15 mouse cellular contexts compared by ENCODE assay signal in genomic region chr15:78850059-78850824, GRCm38 (mm10). TPM values are rescaled to one million over a fixed set of nuclear protein-coding genes. Genes with fewer than 3 reads are reported as not detected.
DNase-seq lines count a peak whose midpoint lies in the region; ATAC-seq and TF ChIP-seq lines count a peak whose summit lies in the region.
"Had no signal": no experiment of that assay in that cellular context is flagged by ENCODE, and none has a peak within 500 bp of the region (broad histone marks: within the 10 kb centered on the region; RNA-seq: fewer than 3 reads in every experiment).

No protein-coding gene starts in this region.

- no peaks in the 10 kb centered on the region for H3K9me3 ChIP-seq in heart, embryonic 14.5 days (ENCODE audit: control insufficient read depth, low read length)
- H3K9me3 ChIP-seq in heart, embryonic 11.5 days (replicated peaks; ENCODE audit: control insufficient read depth, low read length), result no peaks in the 10 kb centered on the region
- H3K9me3 ChIP-seq in intestine, embryonic 15.5 days, result no peaks in the 10 kb centered on the region
- H3K9me3 ChIP-seq in stomach, embryonic 16.5 days (replicated peaks; ENCODE audit: control insufficient read depth, low read length), result no peaks in the 10 kb centered on the region
- H3K9me3 ChIP-seq: embryonic facial prominence, embryonic 15.5 days; forebrain, embryonic 15.5 days had no signal

- H3K4me2 ChIP-seq in heart, embryonic 14.5 days (ENCODE audit: low read length), result no peak overlapping the region
- H3K4me2 ChIP-seq in heart, embryonic 11.5 days, result no peak overlapping the region
- peak overlapping the region; percentile 24; the same call in 1 of the 2 replicates for H3K4me2 ChIP-seq in intestine, embryonic 15.5 days (replicated peaks)
- no peak overlapping the region for H3K4me2 ChIP-seq in stomach, embryonic 16.5 days (ENCODE audit: low read depth, low read length)
- H3K4me2 ChIP-seq: embryonic facial prominence, embryonic 15.5 days; forebrain, embryonic 15.5 days had no signal

- TF ChIP-seq CTCF in left cerebral cortex, adult 2 months (IDR thresholded peaks at IDR 0.05), result no peak

- WGBS in heart, embryonic 14.5 days, result 63% methylated on average over 15 of the region's 15 CpGs
- 64% methylated on average over 14 of the region's 15 CpGs for WGBS in heart, embryonic 11.5 days (ENCODE audit: insufficient replicate concordance)
- WGBS in intestine, embryonic 15.5 days, result 50% methylated on average over 15 of the region's 15 CpGs
- WGBS in stomach, embryonic 16.5 days, result 47% methylated on average over 15 of the region's 15 CpGs

- H3K4me1 ChIP-seq in heart, embryonic 14.5 days (ENCODE audit: control insufficient read depth in 2 of 2, insufficient read depth in 2 of 2, low read length in 2 of 2), result peaks cover 23 to 34% of the 10 kb centered on the region in 2 experiments
- H3K4me1 ChIP-seq in heart, embryonic 11.5 days (ENCODE audit: control insufficient read depth, insufficient read depth, low read length), result peaks cover 38% of the 10 kb centered on the region
- H3K4me1 ChIP-seq in intestine, embryonic 15.5 days (replicated peaks), result peaks cover 58% of the 10 kb centered on the region
- H3K4me1 ChIP-seq in stomach, embryonic 16.5 days (ENCODE audit: control insufficient read depth, insufficient read depth, low read length), result peaks cover 44% of the 10 kb centered on the region

- intact Hi-C loops in left cerebral cortex, adult 2 months (cut with DNase I), result no loop called here
- intact Hi-C loops in left cerebral cortex, postnatal 14 days (cut with DNase I), result no loop called here

- H3K4me3 ChIP-seq in heart, embryonic 14.5 days (ENCODE audit: control insufficient read depth in 1 of 2, insufficient read depth in 1 of 2, low read depth in 1 of 2, low read length in 2 of 2), result no peak overlapping the region
- H3K4me3 ChIP-seq in heart, embryonic 11.5 days (ENCODE audit: low read depth, low read length), result no peak overlapping the region
- no peak overlapping the region for H3K4me3 ChIP-seq in left cerebral cortex, adult 2 months
- no peak overlapping the region for H3K4me3 ChIP-seq in intestine, embryonic 15.5 days (replicated peaks)
- no peak overlapping the region for H3K4me3 ChIP-seq in stomach, embryonic 16.5 days (replicated peaks; ENCODE audit: low read length)
- H3K4me3 ChIP-seq: embryonic facial prominence, embryonic 15.5 days; forebrain, embryonic 15.5 days had no signal

- no peak overlapping the region for H3K27ac ChIP-seq in heart, embryonic 14.5 days (replicated peaks in 1 of 2; ENCODE audit: control insufficient read depth in 1 of 2, insufficient read depth in 1 of 2, low read depth in 2 of 2, low read length in 2 of 2)
- H3K27ac ChIP-seq in heart, embryonic 11.5 days (ENCODE audit: low read depth, low read length), result no peak overlapping the region
- H3K27ac ChIP-seq in left cerebral cortex, adult 2 months, result peak overlapping the region; percentile 50; the same call in 1 of the 2 replicates
- H3K27ac ChIP-seq in intestine, embryonic 15.5 days, result peak overlapping the region; percentile 84
- peak overlapping the region; percentile 91 for H3K27ac ChIP-seq in stomach, embryonic 16.5 days (ENCODE audit: low read length)
- H3K27ac ChIP-seq: embryonic facial prominence, embryonic 15.5 days; forebrain, embryonic 15.5 days had no signal

- H3K36me3 ChIP-seq in heart, embryonic 14.5 days (ENCODE audit: control insufficient read depth, insufficient read depth, low read length), result peaks cover 39% of the 10 kb centered on the region
- H3K36me3 ChIP-seq in heart, embryonic 11.5 days (ENCODE audit: control insufficient read depth, insufficient read depth, low read length), result no peaks in the 10 kb centered on the region; the same call in 1 of the 2 replicates
- H3K36me3 ChIP-seq in intestine, embryonic 15.5 days, result peaks cover 18% of the 10 kb centered on the region
- peaks cover 12% of the 10 kb centered on the region; the same call in 1 of the 2 replicates for H3K36me3 ChIP-seq in stomach, embryonic 16.5 days (ENCODE audit: control insufficient read depth, insufficient read depth, low read length)
- H3K36me3 ChIP-seq: forebrain, embryonic 15.5 days had no signal

- 0 out of 2 replicates have a peak, but pooled peaks have one; percentile 0 for ATAC-seq in heart, embryonic 14.5 days (ENCODE audit: insufficient number of reproducible peaks, insufficient read depth, low FRiP score, low read depth)
- ATAC-seq in heart, embryonic 11.5 days (replicated peaks; ENCODE audit: insufficient number of reproducible peaks, low FRiP score, low TSS enrichment), result no peak
- ATAC-seq in intestine, embryonic 15.5 days, result peak; percentile 81
- ATAC-seq in stomach, embryonic 16.5 days (ENCODE audit: insufficient read depth, low FRiP score), result peak; percentile 80
- ATAC-seq: forebrain, embryonic 15.5 days; midbrain, embryonic 16.5 days had no signal

- no peak for DNase-seq in left cerebral cortex, adult 2 months (ENCODE audit: extremely low spot score in 1 of 2, low spot score in 2 of 2)
- no peak for DNase-seq in left cerebral cortex, postnatal 14 days (ENCODE audit: low spot score in 2 of 2)
- DNase-seq in spleen, postnatal 4 days (ENCODE audit: low spot score in 2 of 2), result no peak
- DNase-seq in ovary, postnatal 10 days (ENCODE audit: low spot score), result no peak
- DNase-seq: cerebellum, adult 9-11 months; thymus, postnatal 14 days had no signal

- H3K9ac ChIP-seq in heart, embryonic 14.5 days (ENCODE audit: low read length), result no peak overlapping the region
- H3K9ac ChIP-seq in heart, embryonic 11.5 days (ENCODE audit: low read depth, low read length), result no peak overlapping the region
- H3K9ac ChIP-seq in intestine, embryonic 15.5 days, result peak overlapping the region; percentile 10; the same call in 1 of the 2 replicates
- peak overlapping the region; percentile 39; the same call in 1 of the 2 replicates for H3K9ac ChIP-seq in stomach, embryonic 16.5 days (ENCODE audit: low read length)
- H3K9ac ChIP-seq: embryonic facial prominence, embryonic 15.5 days; forebrain, embryonic 15.5 days had no signal

- H3K27me3 ChIP-seq in heart, embryonic 14.5 days (ENCODE audit: control insufficient read depth, insufficient read depth, low read length), result no peaks in the 10 kb centered on the region
- 0 out of 2 replicates have a peak, but pooled peaks cover 2% of the 10 kb centered on the region for H3K27me3 ChIP-seq in heart, embryonic 11.5 days (ENCODE audit: control insufficient read depth, insufficient read depth, low read length)
- H3K27me3 ChIP-seq in intestine, embryonic 15.5 days (replicated peaks), result no peaks in the 10 kb centered on the region
- H3K27me3 ChIP-seq in stomach, embryonic 16.5 days (ENCODE audit: control insufficient read depth, insufficient read depth, low read length), result no peaks in the 10 kb centered on the region
- H3K27me3 ChIP-seq: embryonic facial prominence, embryonic 15.5 days; forebrain, embryonic 15.5 days had no signal

RNA-seq across cellular contexts. Expression of gene Lgals2, which starts 5.1 kb away (rescaled TPM):
- polyA plus RNA-seq in heart, embryonic 14.5 days (2014; fragmentation: Nextera tagmentation; extraction: Ambion mirVana), result not detected in 2 replicates
- 0.49 TPM in 1 of 2 replicates, not detected in the other for polyA plus RNA-seq in heart, embryonic 11.5 days (2014; fragmentation: Nextera tagmentation; extraction: Ambion mirVana)
- total RNA-seq in left cerebral cortex, adult 2 months (2021), result not detected
- total RNA-seq in left cerebral cortex, postnatal 14 days (2021), result not detected
- 1,110 and 1,149 TPM in 2 replicates for polyA plus RNA-seq in intestine, embryonic 15.5 days (2015; fragmentation: Nextera tagmentation; extraction: Ambion mirVana)
- 86.6 and 122 TPM in 2 replicates for polyA plus RNA-seq in stomach, embryonic 16.5 days (2015; fragmentation: Nextera tagmentation; extraction: Ambion mirVana)
- total RNA-seq: gastrocnemius, postnatal 4 days; left cerebral cortex, postnatal 36 days had no signal
- polyA plus RNA-seq: forebrain, embryonic 15.5 days; midbrain, embryonic 16.5 days had no signal

RNA-seq across cellular contexts. Expression of gene Cdc42ep1, which starts 7.8 kb away (rescaled TPM):
- 29.0 and 30.1 TPM in 2 replicates for polyA plus RNA-seq in heart, embryonic 14.5 days (2014; fragmentation: Nextera tagmentation; extraction: Ambion mirVana)
- 24.1 and 29.7 TPM in 2 replicates for polyA plus RNA-seq in heart, embryonic 11.5 days (2014; fragmentation: Nextera tagmentation; extraction: Ambion mirVana)
- total RNA-seq in left cerebral cortex, adult 2 months (2021), result 10 to 100 TPM; 10.6 to 13.1 TPM
- 10 to 100 TPM in 1 of 2 experiments, 1 to 10 TPM in 1; 6.5 to 11.0 TPM for total RNA-seq in left cerebral cortex, postnatal 14 days (2021)
- polyA plus RNA-seq in intestine, embryonic 15.5 days (2015; fragmentation: Nextera tagmentation; extraction: Ambion mirVana), result 44.0 and 47.5 TPM in 2 replicates
- polyA plus RNA-seq in stomach, embryonic 16.5 days (2015; fragmentation: Nextera tagmentation; extraction: Ambion mirVana), result 47.9 and 52.2 TPM in 2 replicates

RNA-seq across cellular contexts. Expression of gene Gga1, which starts 26.7 kb away (rescaled TPM):
- polyA plus RNA-seq in heart, embryonic 14.5 days (2014; fragmentation: Nextera tagmentation; extraction: Ambion mirVana), result 30.7 and 33.2 TPM in 2 replicates
- 29.3 and 31.7 TPM in 2 replicates for polyA plus RNA-seq in heart, embryonic 11.5 days (2014; fragmentation: Nextera tagmentation; extraction: Ambion mirVana)
- 10 to 100 TPM; 64.8 to 68.2 TPM for total RNA-seq in left cerebral cortex, adult 2 months (2021)
- total RNA-seq in left cerebral cortex, postnatal 14 days (2021), result 10 to 100 TPM; 53.7 to 56.3 TPM
- 47.6 and 51.7 TPM in 2 replicates for polyA plus RNA-seq in intestine, embryonic 15.5 days (2015; fragmentation: Nextera tagmentation; extraction: Ambion mirVana)
- polyA plus RNA-seq in stomach, embryonic 16.5 days (2015; fragmentation: Nextera tagmentation; extraction: Ambion mirVana), result 48.4 and 51.4 TPM in 2 replicates

RNA-seq across cellular contexts. Expression of gene Card10, which starts 47.4 kb away (rescaled TPM):
- 6.5 and 7.1 TPM in 2 replicates for polyA plus RNA-seq in heart, embryonic 14.5 days (2014; fragmentation: Nextera tagmentation; extraction: Ambion mirVana)
- polyA plus RNA-seq in heart, embryonic 11.5 days (2014; fragmentation: Nextera tagmentation; extraction: Ambion mirVana), result 3.7 and 4.2 TPM in 2 replicates
- 1 to 10 TPM; 4.8 TPM for total RNA-seq in left cerebral cortex, adult 2 months (2021)
- 1 to 10 TPM; 4.0 to 5.1 TPM for total RNA-seq in left cerebral cortex, postnatal 14 days (2021)
- polyA plus RNA-seq in intestine, embryonic 15.5 days (2015; fragmentation: Nextera tagmentation; extraction: Ambion mirVana), result 6.9 and 7.3 TPM in 2 replicates
- polyA plus RNA-seq in stomach, embryonic 16.5 days (2015; fragmentation: Nextera tagmentation; extraction: Ambion mirVana), result 4.0 and 4.4 TPM in 2 replicates

RNA-seq across cellular contexts. Expression of gene Gm49510, which starts 49.2 kb away (rescaled TPM):
- 0.16 TPM in 1 of 2 replicates, not detected in the other for polyA plus RNA-seq in heart, embryonic 14.5 days (2014; fragmentation: Nextera tagmentation; extraction: Ambion mirVana)
- 0.23 and 0.47 TPM in 2 replicates for polyA plus RNA-seq in heart, embryonic 11.5 days (2014; fragmentation: Nextera tagmentation; extraction: Ambion mirVana)
- not detected for total RNA-seq in left cerebral cortex, adult 2 months (2021)
- total RNA-seq in left cerebral cortex, postnatal 14 days (2021), result under 1 TPM in 1 of 2 experiments, not detected in 1; 0.23 TPM
- polyA plus RNA-seq in intestine, embryonic 15.5 days (2015; fragmentation: Nextera tagmentation; extraction: Ambion mirVana), result 0.23 and 0.42 TPM in 2 replicates
- 0.32 and 0.46 TPM in 2 replicates for polyA plus RNA-seq in stomach, embryonic 16.5 days (2015; fragmentation: Nextera tagmentation; extraction: Ambion mirVana)
- total RNA-seq: gastrocnemius, postnatal 4 days had no signal
- polyA plus RNA-seq: forebrain, embryonic 15.5 days; midbrain, embryonic 16.5 days had no signal

Comparison
In these comparisons a context has a peak if more than half of its experiments do, and no peak if none do; other contexts are left out.
1. H3K27ac ChIP-seq: peak in left cerebral cortex, adult 2 months (single experiment), intestine, embryonic 15.5 days (single experiment) and stomach, embryonic 16.5 days (single experiment); none in heart, embryonic 14.5 days (0 of 2) and heart, embryonic 11.5 days (single experiment).
2. H3K9ac ChIP-seq: peak in intestine, embryonic 15.5 days (single experiment) and stomach, embryonic 16.5 days (single experiment); none in heart, embryonic 14.5 days (single experiment) and heart, embryonic 11.5 days (single experiment).
3. RNA of gene Lgals2, which starts 5.1 kb away (polyA plus RNA-seq): 1,110 to 1,149 TPM in intestine, embryonic 15.5 days and 86.6 to 122 TPM in stomach, embryonic 16.5 days; 0.49 TPM in heart, embryonic 11.5 days and not detected in heart, embryonic 14.5 days; every median in the first group is over 10 times any median in the second.